Mouse (Mus musculus) cerebellum, postnatal 36 days (tissue): ENCODE measurements around the gene Olfr70.

Experiments
- DNase-seq, 2 experiments: peaks; one replicate each; pipeline ENCODE4 v3.0.0; 2021 to 2022; ENCODE audit warnings: mixed read lengths in 2 of 2

Gene Olfr70

GRCm38 (mm10) chr4:43709869-43710268, 9.3 kb upstream of the Olfr70 start, which contains the start of gene Olfr71:
TSS of gene Olfr71 (minus strand) at chr4:43710255.
- DNase-seq = no peak

DNA sequence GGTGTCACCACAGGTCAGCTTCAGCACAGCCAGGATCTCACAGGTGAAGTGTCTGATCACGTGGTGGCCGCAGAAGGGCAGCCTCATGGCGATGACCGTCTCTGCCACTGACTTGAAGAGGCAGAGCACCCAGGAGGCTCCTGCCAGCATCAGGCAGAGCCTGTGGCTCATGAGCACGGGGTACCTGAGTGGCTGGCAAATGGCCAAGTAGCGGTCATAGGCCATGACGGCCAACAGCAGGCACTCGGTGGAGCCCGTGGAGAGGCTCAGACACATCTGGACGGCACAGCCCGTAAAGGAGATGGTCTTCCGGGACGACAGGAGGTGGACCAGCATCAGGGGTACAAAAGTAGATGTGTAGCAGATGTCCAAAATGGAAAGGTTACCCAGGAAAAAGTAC, 5.4 kb upstream of the Olfr70 start:
- DNase-seq = no peak

- no peak for DNase-seq
Observed at GRCm38 (mm10) chr4:43703851-43704250, 3.2 kb upstream of the Olfr70 start.

GRCm38 (mm10) chr4:43703439-43703838, 2.8 kb upstream of the Olfr70 start:
- no peak for DNase-seq

GRCm38 (mm10) chr4:43696561-43696960, 4.0 kb downstream of the Olfr70 start:
- DNase-seq = peak; percentile 56 to 65

DNA sequence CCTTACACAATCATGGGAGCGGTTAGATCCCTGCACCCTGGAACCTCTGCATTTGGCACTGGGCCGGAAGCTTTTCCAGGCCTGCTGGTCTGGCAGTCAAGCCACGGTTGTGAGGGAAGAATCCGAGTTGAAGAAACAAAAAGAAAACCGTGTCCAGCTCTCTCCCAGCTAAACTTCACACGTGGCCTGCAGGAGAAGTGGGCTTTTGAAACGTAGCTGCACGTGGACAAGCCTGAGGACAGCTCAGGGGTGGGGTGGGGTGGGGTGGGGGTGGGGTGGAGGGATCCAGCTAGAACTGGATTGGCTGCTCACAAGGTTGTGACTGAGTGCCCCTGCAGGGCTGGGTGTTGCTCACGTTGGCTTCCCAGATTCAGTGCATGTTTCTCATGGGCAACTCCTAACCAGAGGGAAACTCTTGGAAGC, 5.3 kb downstream of the Olfr70 start:
- no peak for DNase-seq

- no peak for DNase-seq
Observed at GRCm38 (mm10) chr4:43694439-43695248, 6.0 kb downstream of the Olfr70 start.

- no peak for DNase-seq
Observed at GRCm38 (mm10) chr4:43693806-43694241, 6.8 kb downstream of the Olfr70 start.

GRCm38 (mm10) chr4:43691026-43691425, 9.6 kb downstream of the Olfr70 start:
- DNase-seq = no peak

GRCm38 (mm10) chr4:43690021-43690420, 10.6 kb downstream of the Olfr70 start:
- DNase-seq = no peak

DNA sequence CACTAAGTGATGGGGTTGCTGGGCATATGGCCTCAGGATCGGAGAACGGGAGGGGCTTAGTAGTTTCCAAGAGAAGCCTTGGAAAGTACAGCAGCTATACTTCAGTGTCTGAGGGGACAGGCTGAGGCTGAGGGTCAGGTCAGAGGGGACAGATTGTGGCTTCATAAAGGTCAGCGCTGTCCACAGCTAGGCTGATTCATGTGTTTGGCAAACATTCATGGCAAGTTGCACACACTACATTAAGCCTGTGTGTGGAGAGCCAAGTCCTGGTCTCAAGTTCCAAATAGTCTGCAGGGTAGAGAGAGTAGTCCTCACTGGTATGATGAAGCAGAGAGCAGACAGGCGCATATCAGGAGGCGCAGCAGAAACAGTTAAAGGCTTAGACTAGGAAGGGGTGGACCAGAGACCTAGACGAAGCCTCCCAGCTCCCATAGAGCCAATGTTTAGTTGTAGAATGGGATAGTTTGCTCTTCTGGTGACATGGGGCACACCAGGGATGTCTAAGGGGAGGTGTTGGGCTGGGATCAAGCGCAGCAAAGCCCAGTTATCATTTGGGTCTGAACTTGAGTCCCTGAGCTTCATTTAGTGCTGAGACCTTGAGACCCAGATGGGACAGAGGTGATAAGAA, 21.1 kb downstream of the Olfr70 start:
- no peak for DNase-seq

- DNase-seq = no peak
Observed at GRCm38 (mm10) chr4:43678541-43678940, 22.1 kb downstream of the Olfr70 start.

DNA sequence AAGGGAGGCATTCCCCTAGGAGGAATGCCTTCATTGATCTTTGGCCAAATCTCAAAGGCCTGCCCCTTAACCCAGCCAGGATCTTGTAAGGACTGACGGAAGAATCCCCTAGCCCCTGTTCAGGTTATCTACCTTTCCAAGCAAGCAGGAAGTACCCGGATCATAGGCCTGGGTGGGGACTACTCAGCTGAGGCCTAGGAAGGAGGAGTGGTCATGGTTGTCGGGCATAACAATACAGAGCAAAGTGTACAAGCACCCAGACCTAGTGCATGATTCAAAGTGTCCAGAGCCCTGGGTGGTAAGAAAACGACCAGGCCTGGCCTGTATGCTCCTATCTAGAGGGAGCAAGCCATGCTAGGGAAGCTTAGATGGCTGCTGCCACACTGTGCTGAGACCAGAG, 25.0 kb downstream of the Olfr70 start:
- no peak for DNase-seq

DNA sequence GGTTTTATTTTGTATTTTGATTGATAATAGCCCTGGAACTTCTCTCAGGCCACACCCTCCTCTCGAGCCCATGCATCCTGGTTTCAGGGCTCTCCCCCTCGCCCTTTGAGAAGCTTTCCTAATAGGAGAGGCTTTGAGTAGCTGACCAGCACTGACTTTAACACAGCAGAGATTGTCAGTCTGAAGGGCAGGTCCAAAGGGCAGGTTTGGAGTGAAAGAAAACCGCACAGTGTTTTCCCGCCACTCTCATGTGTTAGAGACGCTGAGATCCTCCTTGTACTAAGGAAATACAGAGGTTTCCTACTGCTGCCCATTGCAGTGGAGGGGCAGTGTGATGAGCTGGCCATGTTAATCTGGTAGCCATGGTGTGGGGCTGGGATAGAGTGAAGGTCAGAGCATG, 25.6 kb downstream of the Olfr70 start:
- no peak for DNase-seq

- DNase-seq = no peak
Observed at GRCm38 (mm10) chr4:43673703-43674102, 26.9 kb downstream of the Olfr70 start.

DNA sequence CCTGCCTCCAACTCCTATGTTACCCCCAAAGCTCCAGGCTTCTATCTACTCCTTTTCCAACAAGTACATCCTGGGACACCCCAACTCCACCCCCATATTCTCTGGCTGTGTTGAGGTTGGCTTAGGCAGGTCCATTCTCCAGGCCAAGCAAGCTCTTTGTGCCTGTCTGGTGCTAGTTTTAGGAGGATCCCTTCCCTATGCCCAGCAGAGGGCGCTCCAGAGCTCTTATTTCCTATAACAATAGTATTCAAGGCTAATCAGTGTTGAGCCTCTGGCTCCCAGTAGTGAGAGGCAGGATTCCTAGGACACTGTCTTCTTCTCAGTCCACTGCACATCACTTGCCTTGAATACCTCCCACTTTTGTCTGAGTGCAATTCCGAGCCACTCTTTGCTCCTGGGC, 28.5 kb downstream of the Olfr70 start:
- peak; percentile 92 to 96 for DNase-seq

DNA sequence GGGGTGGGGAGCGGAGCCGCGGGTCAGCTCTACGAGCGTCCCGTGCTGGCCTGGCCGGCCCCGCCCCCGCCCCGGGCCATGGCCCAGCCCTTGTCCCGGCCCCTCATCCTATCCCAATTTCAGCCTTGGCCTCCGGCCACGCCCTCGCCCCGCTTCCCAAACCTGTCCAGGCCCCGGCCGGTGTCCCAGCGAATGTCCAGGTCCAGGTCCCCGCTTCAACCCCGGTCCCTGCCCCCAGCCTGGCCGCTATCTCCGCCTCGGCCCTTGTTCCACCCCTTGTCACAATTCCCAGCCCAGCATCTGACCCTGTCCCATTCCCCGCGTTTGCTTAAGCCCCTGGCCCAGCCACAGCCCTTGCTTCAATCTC, 31.2 kb downstream of the Olfr70 start:
- DNase-seq = peak; percentile 75 to 77

GRCm38 (mm10) chr4:43668782-43669427, 31.7 kb downstream of the Olfr70 start, which contains the start of the genes Tmem8b and Fam221b:
TSS of gene Tmem8b (plus strand) at chr4:43668971.
TSS of gene Fam221b (minus strand) at chr4:43669145.
- DNase-seq = peak; percentile 92 to 93

DNA sequence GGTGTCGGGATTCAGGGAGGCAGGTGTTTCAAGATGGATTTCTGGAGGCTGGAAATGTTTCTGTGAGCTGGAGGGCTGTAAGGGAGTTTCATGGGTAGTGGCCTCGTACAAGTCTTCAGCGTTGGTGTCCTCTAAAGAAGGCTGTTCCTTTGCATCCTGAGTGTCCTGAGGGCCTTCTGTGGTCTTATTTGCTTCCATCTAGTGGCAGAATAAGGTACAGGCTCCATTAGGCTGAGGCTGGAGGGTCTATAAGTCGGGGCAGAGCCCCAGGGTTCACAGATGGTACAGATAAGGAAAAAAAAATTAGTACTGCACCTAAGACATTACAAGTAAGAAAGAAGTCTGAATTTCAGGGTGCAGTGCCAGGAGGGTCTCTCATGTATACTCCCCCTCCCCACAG, 34.2 kb downstream of the Olfr70 start:
- DNase-seq = no peak

DNA sequence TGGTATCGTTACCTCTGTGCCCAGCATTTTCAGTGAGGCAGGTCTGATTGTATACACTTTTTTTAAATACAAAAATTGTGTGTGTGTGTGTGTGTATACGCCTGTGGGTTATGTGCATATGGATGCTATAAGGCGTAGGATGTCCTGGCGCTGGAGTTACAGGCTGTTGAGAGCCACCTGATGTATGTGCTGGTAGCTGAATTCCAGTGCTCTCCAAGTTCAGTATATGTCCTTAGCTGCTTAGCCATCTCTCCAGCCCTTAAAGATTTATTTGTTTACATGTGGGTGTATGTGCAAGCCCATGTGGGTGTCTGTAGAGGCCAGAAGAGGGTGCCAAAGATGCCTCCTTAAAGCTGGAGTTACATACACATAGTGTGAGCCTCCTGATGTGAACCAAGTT, 43.5 kb downstream of the Olfr70 start:
- DNase-seq = no peak

DNA sequence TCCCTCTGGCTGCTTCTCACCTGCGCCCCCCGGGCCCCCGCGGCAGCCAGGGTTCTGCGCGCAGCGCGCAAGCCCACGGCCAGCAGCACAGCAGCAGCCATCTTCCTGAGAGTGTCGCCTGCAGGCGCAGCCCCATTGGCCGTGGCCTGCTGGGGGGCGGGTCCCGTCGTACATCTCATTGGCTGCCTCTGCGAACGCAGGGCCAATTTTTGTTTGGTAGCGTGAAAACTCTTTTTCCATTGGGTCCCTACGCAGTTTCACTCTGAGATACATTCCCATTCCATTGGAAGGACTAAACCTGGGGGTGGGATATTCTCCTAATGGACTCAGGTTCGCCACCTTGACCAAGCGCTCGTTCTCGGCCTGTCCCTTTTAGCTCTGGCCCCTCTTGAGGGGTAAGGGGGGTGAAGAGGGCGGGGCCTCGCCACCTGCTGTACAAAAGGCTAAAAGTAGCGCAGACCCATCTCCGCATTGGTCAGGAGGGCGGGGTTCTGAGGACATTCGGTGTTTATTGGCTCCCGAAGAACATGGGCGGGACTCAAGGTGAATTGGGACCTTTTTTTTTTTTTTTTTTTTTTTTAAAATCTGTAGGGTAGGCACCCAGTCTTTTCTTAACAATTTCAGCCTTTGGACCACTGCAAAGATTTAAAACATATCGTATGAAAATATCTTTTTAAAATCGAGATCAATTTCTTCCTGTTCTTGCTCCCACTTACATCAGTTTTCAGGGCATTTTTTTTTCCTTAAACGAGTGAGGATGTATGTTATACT, 44.1 kb downstream of the Olfr70 start, which contains the start of gene Hint2:
TSS of gene Hint2 (minus strand) at position 128 of the 771 bp plus-strand sequence.
- DNase-seq = peak; percentile 95 to 97

DNA sequence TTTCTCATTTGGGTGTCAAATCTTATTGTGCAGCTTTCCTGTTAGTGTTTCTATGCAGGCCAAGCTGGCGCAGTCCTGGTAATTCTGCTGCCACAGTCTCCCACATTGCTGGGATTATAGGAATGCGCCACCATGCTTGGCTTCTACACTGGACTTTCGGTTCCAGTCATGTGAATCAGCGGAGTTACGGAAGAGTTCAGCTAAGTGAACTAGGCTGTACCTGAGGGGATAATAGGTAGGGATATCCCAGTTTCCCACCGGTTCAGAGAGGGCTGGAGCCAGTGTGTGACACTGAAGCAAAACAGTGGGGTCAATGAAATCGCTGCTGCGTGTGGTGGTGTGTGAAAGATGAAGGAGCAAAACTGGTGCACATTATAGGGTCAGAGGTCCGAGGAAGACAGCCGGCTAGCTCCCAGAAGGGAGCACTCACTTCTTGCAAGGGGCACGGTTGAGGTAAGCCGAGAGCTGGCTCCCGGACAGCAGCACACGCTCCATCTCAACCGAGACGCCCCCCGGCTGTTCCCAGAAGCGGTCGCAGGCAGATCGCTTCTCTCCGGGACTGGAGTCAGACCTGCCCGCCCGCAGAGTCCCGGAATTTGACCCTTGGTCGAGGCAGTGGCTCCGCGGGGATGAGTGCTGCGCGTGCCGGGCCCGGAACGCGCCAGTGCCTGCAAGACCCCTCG, 44.8 kb downstream of the Olfr70 start:
- DNase-seq = no peak
